Mouse (Mus musculus) testis, adult 2 months (tissue): ENCODE measurements around the gene Adcy10. TPM values are rescaled to one million over a fixed set of nuclear protein-coding genes. Genes with fewer than 3 reads are reported as not detected.

Experiments
- H3K27ac ChIP-seq: fragments of 200-500 bp; 2 replicates; pipeline ENCODE4 v1.5.1; 2012; ENCODE audit warnings: low read depth, low read length; ENCODE audit not compliant: control insufficient read depth, insufficient read depth
- H3K27me3 ChIP-seq: fragments of 200-500 bp; 2 replicates; pipeline ENCODE4 v1.6.1; 2012; ENCODE audit warnings: mild to moderate bottlenecking, low read length, moderate library complexity; ENCODE audit not compliant: control insufficient read depth, insufficient read depth
- H3K36me3 ChIP-seq: fragments of 200-500 bp; 2 replicates; pipeline ENCODE4 v1.6.1; 2012; ENCODE audit warnings: mild to moderate bottlenecking, low read length; ENCODE audit not compliant: control insufficient read depth, insufficient read depth
- H3K4me1 ChIP-seq: fragments of 200-500 bp; 2 replicates; pipeline ENCODE4 v1.6.1; 2012; ENCODE audit warnings: low read length; ENCODE audit not compliant: control insufficient read depth, insufficient read depth
- H3K4me3 ChIP-seq: fragments of 200-500 bp; 2 replicates; pipeline ENCODE4 v1.5.1; 2012; ENCODE audit warnings: low read depth, mild to moderate bottlenecking, low read length, moderate library complexity, mixed read lengths; ENCODE audit not compliant: control insufficient read depth
- CTCF ChIP-seq: fragments of 200-500 bp; IDR thresholded peaks from 2 replicates; pipeline ENCODE4 v1.5.1; 2012; ENCODE audit warnings: low read depth, mild to moderate bottlenecking, inconsistent platforms, low read length, moderate library complexity; ENCODE audit not compliant: control insufficient read depth, insufficient read depth, insufficient replicate concordance
- POLR2A ChIP-seq: fragments of 200-500 bp; IDR thresholded peaks from 2 replicates; pipeline ENCODE4 v1.6.1; 2012; ENCODE audit warnings: low read depth, mild to moderate bottlenecking, inconsistent platforms, low read length, moderate library complexity; ENCODE audit not compliant: control insufficient read depth
- polyA plus RNA-seq: library from polyadenylated mRNA; depleted of rRNA; stranded (reverse); fragments of >200 nt; gene quantifications from 2 replicates; pipeline ENCODE4 v1.2.3, GENCODE M21; 2012

Adcy10 gene
- polyA plus RNA-seq, 1 experiment = 86.7 TPM

- H3K27me3 ChIP-seq = no peaks in the 10 kb centered on the region
- peaks cover 2% of the 10 kb centered on the region for H3K4me1 ChIP-seq
- TF ChIP-seq POLR2A (peak; percentile 90), CTCF (no peak)
Measured at GRCm38 (mm10) chr1:165460360-165460800, 24.6 kb upstream of the Adcy10 start, which contains the start of the genes Dcaf6 and Mpc2. Dcaf6 (minus strand) TSS chr1:165460475. Mpc2 (plus strand) TSS chr1:165460637.

GRCm38 (mm10) chr1:165460801-165461377 is 24.1 kb upstream of the Adcy10 start:
- peaks cover 2% of the 10 kb centered on the region for H3K4me1 ChIP-seq

More at GRCm38 (mm10) chr1:165460360-165460800, 24.6 kb upstream of the Adcy10 start, which contains the start of the genes Dcaf6 and Mpc2:
- Histone ChIP-seq H3K4me3 (peak within 1 kb of the TSS; percentile 94), H3K36me3 (no peaks in the 10 kb centered on the region), H3K27ac (peak within 1 kb of the TSS; percentile 95)

GRCm38 (mm10) chr1:165461681-165462080 is 23.3 kb upstream of the Adcy10 start:
- H3K27me3 ChIP-seq = no peaks in the 10 kb centered on the region
- TF ChIP-seq POLR2A = no peak
- TF ChIP-seq CTCF = no peak
- H3K4me1 ChIP-seq = peaks cover 2% of the 10 kb centered on the region
- peak overlapping the region; percentile 94 for H3K4me3 ChIP-seq
- H3K36me3 ChIP-seq = no peaks in the 10 kb centered on the region
- H3K27ac ChIP-seq = peak overlapping the region; percentile 87

More at GRCm38 (mm10) chr1:165460801-165461377, 24.1 kb upstream of the Adcy10 start:
- Histone ChIP-seq H3K27me3 (no peaks in the 10 kb centered on the region), H3K4me3 (peak overlapping the region; percentile 94), H3K36me3 (no peaks in the 10 kb centered on the region), H3K27ac (peak overlapping the region; percentile 95)
- TF ChIP-seq POLR2A = peak; percentile 78
- TF ChIP-seq CTCF = peak; percentile 21; the same call in 1 of the 2 replicates

- TF ChIP-seq POLR2A (no peak), CTCF (no peak)
- H3K27me3 ChIP-seq = no peaks in the 10 kb centered on the region
- no peak overlapping the region; the same call in 1 of the 2 replicates for H3K4me3 ChIP-seq
- H3K36me3 ChIP-seq = no peaks in the 10 kb centered on the region
- H3K4me1 ChIP-seq = peaks cover 2% of the 10 kb centered on the region
- H3K27ac ChIP-seq = no peak overlapping the region
Measured at GRCm38 (mm10) chr1:165462861-165463260, 22.1 kb upstream of the Adcy10 start.

- H3K36me3 ChIP-seq = no peaks in the 10 kb centered on the region
- H3K4me3 ChIP-seq = no peak overlapping the region
- peaks cover 2% of the 10 kb centered on the region for H3K4me1 ChIP-seq
- no peak for TF ChIP-seq POLR2A
- no peak for TF ChIP-seq CTCF
- H3K27me3 ChIP-seq = no peaks in the 10 kb centered on the region
- no peak overlapping the region for H3K27ac ChIP-seq
Measured at GRCm38 (mm10) chr1:165464574-165464973, 20.4 kb upstream of the Adcy10 start.

GRCm38 (mm10) chr1:165468971-165469370 is 16.0 kb upstream of the Adcy10 start:
- no peaks in the 10 kb centered on the region for H3K27me3 ChIP-seq
- TF ChIP-seq CTCF (no peak), POLR2A (no peak)
- no peaks in the 10 kb centered on the region for H3K36me3 ChIP-seq

GRCm38 (mm10) chr1:165469717-165470116 is 15.3 kb upstream of the Adcy10 start:
- no peaks in the 10 kb centered on the region for H3K27me3 ChIP-seq
- no peak overlapping the region for H3K27ac ChIP-seq
- H3K4me3 ChIP-seq = no peak overlapping the region
- TF ChIP-seq POLR2A (no peak), CTCF (no peak)
- no peaks in the 10 kb centered on the region for H3K36me3 ChIP-seq
- H3K4me1 ChIP-seq = no peaks in the 10 kb centered on the region

More at GRCm38 (mm10) chr1:165468971-165469370, 16.0 kb upstream of the Adcy10 start:
- Histone ChIP-seq H3K27ac (no peak overlapping the region), H3K4me1 (no peaks in the 10 kb centered on the region), H3K4me3 (no peak overlapping the region)
